Mouse (Mus musculus) testis, adult 2 months (tissue): ENCODE results near the gene Slc16a13. TPM values are rescaled to one million over a fixed set of nuclear protein-coding genes. Genes with fewer than 3 reads are reported as not detected.
"Not testable (repeated sequence)": the region's sequence is repeated elsewhere in the genome, so short reads cannot be mapped to it uniquely, and the experiment has no call there.

Experiments used
- H3K27ac ChIP-seq: fragments of 200-500 bp; 2 replicates; pipeline ENCODE4 v1.5.1; 2012; ENCODE audit warnings: low read depth, low read length; ENCODE audit not compliant: control insufficient read depth, insufficient read depth
- H3K27me3 ChIP-seq: fragments of 200-500 bp; 2 replicates; pipeline ENCODE4 v1.6.1; 2012; ENCODE audit warnings: mild to moderate bottlenecking, low read length, moderate library complexity; ENCODE audit not compliant: control insufficient read depth, insufficient read depth
- H3K36me3 ChIP-seq: fragments of 200-500 bp; 2 replicates; pipeline ENCODE4 v1.6.1; 2012; ENCODE audit warnings: mild to moderate bottlenecking, low read length; ENCODE audit not compliant: control insufficient read depth, insufficient read depth
- H3K4me1 ChIP-seq: fragments of 200-500 bp; 2 replicates; pipeline ENCODE4 v1.6.1; 2012; ENCODE audit warnings: low read length; ENCODE audit not compliant: control insufficient read depth, insufficient read depth
- H3K4me3 ChIP-seq: fragments of 200-500 bp; 2 replicates; pipeline ENCODE4 v1.5.1; 2012; ENCODE audit warnings: low read depth, mild to moderate bottlenecking, low read length, moderate library complexity, mixed read lengths; ENCODE audit not compliant: control insufficient read depth
- CTCF ChIP-seq: fragments of 200-500 bp; IDR thresholded peaks from 2 replicates; pipeline ENCODE4 v1.5.1; 2012; ENCODE audit warnings: low read depth, mild to moderate bottlenecking, inconsistent platforms, low read length, moderate library complexity; ENCODE audit not compliant: control insufficient read depth, insufficient read depth, insufficient replicate concordance
- POLR2A ChIP-seq: fragments of 200-500 bp; IDR thresholded peaks from 2 replicates; pipeline ENCODE4 v1.6.1; 2012; ENCODE audit warnings: low read depth, mild to moderate bottlenecking, inconsistent platforms, low read length, moderate library complexity; ENCODE audit not compliant: control insufficient read depth
- polyA plus RNA-seq: library from polyadenylated mRNA; depleted of rRNA; stranded (reverse); fragments of >200 nt; gene quantifications from 2 replicates; pipeline ENCODE4 v1.2.3, GENCODE M21; 2012

The Slc16a13 gene
- polyA plus RNA-seq, 1 experiment = 3.3 TPM

GRCm38 (mm10) chr11:70179401-70179800 lies 41.5 kb downstream of the Slc16a13 start:
- Histone ChIP-seq H3K4me3 (no peak overlapping the region), H3K27ac (no peak overlapping the region)
- no peak for TF ChIP-seq POLR2A
- TF ChIP-seq CTCF = no peak

DNA sequence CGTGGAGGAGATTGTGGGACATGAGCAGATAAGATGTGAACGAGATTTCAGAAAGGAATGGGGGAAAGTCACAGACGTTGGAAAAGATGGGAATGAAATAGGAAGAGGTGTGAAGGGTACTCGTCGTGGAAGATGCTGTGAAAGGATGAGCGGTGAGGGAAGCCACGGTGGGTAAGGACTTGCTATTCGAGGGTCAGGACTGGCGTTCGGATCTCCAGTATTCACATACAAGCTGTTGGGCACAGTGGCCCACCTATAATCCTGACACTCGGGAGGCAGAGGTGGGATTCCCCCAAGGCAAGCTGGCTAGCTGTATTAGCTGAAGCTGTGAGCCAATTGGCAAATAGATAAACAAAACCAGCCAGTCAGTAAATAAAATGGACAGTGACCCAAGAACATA lies 42.1 kb downstream of the Slc16a13 start:
- no peak for TF ChIP-seq CTCF
- no peak for TF ChIP-seq POLR2A
- Histone ChIP-seq H3K4me1 (no peaks in the 10 kb centered on the region), H3K27me3 (no peaks in the 10 kb centered on the region), H3K36me3 (no peaks in the 10 kb centered on the region), H3K27ac (no peak overlapping the region), H3K4me3 (no peak overlapping the region)

More at GRCm38 (mm10) chr11:70179401-70179800, 41.5 kb downstream of the Slc16a13 start:
- Histone ChIP-seq H3K36me3 (no peaks in the 10 kb centered on the region), H3K4me1 (no peaks in the 10 kb centered on the region), H3K27me3 (no peaks in the 10 kb centered on the region)

- no peak overlapping the region for H3K4me3 ChIP-seq
- no peaks in the 10 kb centered on the region for H3K27me3 ChIP-seq
- H3K27ac ChIP-seq = no peak overlapping the region
- no peaks in the 10 kb centered on the region for H3K4me1 ChIP-seq
- no peaks in the 10 kb centered on the region for H3K36me3 ChIP-seq
- no peak for TF ChIP-seq POLR2A
- TF ChIP-seq CTCF = no peak
Measured at GRCm38 (mm10) chr11:70178311-70178710, 42.6 kb downstream of the Slc16a13 start.

DNA sequence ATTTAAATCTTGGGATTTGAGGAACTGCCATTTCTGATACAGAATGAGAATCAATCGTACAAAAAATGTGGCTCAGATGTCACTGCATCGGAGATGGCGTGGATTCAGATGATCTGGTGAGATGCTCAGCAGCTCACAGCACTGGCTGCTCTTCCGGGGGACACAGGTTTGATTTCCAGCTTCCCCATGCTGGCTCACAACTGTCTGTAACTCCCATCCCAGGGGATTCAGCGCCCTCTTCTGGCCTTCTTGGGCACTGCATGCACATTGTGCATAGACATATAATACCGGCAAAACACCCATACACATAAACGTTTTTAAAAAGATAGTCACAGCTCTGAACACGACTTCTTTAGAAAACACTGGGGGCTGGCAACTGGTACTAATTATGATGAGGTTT lies 43.2 kb downstream of the Slc16a13 start:
- H3K27me3 ChIP-seq = no peaks in the 10 kb centered on the region
- H3K4me3 ChIP-seq = no peak overlapping the region
- H3K36me3 ChIP-seq = no peaks in the 10 kb centered on the region
- TF ChIP-seq POLR2A (no peak), CTCF (peak; percentile 87; the same call in 1 of the 2 replicates)
- H3K4me1 ChIP-seq = no peaks in the 10 kb centered on the region
- no peak overlapping the region for H3K27ac ChIP-seq

GRCm38 (mm10) chr11:70174491-70174890 lies 46.4 kb downstream of the Slc16a13 start:
- H3K4me1 ChIP-seq = peaks cover 6% of the 10 kb centered on the region
- no peaks in the 10 kb centered on the region for H3K27me3 ChIP-seq
- H3K27ac ChIP-seq = no peak overlapping the region
- TF ChIP-seq POLR2A (no peak), CTCF (no peak)
- no peak overlapping the region for H3K4me3 ChIP-seq
- H3K36me3 ChIP-seq = no peaks in the 10 kb centered on the region

- no peak overlapping the region for H3K4me3 ChIP-seq
- H3K4me1 ChIP-seq = peaks cover 6% of the 10 kb centered on the region
- H3K27ac ChIP-seq = no peak overlapping the region
- TF ChIP-seq CTCF (peak; percentile 75; the same call in 1 of the 2 replicates), POLR2A (no peak)
- H3K27me3 ChIP-seq = no peaks in the 10 kb centered on the region
- no peaks in the 10 kb centered on the region for H3K36me3 ChIP-seq
Measured at GRCm38 (mm10) chr11:70172298-70172697, 48.6 kb downstream of the Slc16a13 start.

GRCm38 (mm10) chr11:70171847-70172246 lies 49.0 kb downstream of the Slc16a13 start:
- Histone ChIP-seq H3K4me1 (peaks cover 6% of the 10 kb centered on the region), H3K27ac (no peak overlapping the region), H3K4me3 (no peak overlapping the region), H3K27me3 (no peaks in the 10 kb centered on the region), H3K36me3 (no peaks in the 10 kb centered on the region)
- no peak; the same call in 1 of the 2 replicates for TF ChIP-seq CTCF
- TF ChIP-seq POLR2A = no peak

- Histone ChIP-seq H3K27me3 (no peaks in the 10 kb centered on the region), H3K4me1 (peaks cover 6% of the 10 kb centered on the region), H3K36me3 (no peaks in the 10 kb centered on the region), H3K4me3 (no peak overlapping the region), H3K27ac (no peak overlapping the region)
- no peak for TF ChIP-seq POLR2A
- no peak for TF ChIP-seq CTCF
Measured at GRCm38 (mm10) chr11:70171181-70171580, 49.7 kb downstream of the Slc16a13 start.

- no peak for TF ChIP-seq POLR2A
- TF ChIP-seq CTCF = no peak
- no peaks in the 10 kb centered on the region for H3K27me3 ChIP-seq
- H3K36me3 ChIP-seq = no peaks in the 10 kb centered on the region
- H3K4me1 ChIP-seq = peaks cover 6% of the 10 kb centered on the region
- no peak overlapping the region for H3K27ac ChIP-seq
- no peak overlapping the region for H3K4me3 ChIP-seq
Measured at GRCm38 (mm10) chr11:70170291-70170690, 50.6 kb downstream of the Slc16a13 start.

GRCm38 (mm10) chr11:70169471-70169870 lies 51.4 kb downstream of the Slc16a13 start:
- H3K27ac ChIP-seq, H3K27me3 ChIP-seq, H3K4me3 ChIP-seq, H3K36me3 ChIP-seq, H3K4me1 ChIP-seq: not testable (repeated sequence)
